Mouse (Mus musculus) hematopoietic stem cell, adult 5-6 weeks (primary cell): ENCODE measurements around the gene Cep97. TPM values are rescaled to one million over a fixed set of nuclear protein-coding genes. Genes with fewer than 3 reads are reported as not detected.
"Not testable (repeated sequence)": the region's sequence is repeated elsewhere in the genome, so short reads cannot be mapped to it uniquely, and the experiment has no call there.

ENCODE experiments used
- ATAC-seq, 2 experiments: fragments of 125-278 bp in 1 of 2; replicated peaks in 1 of 2; 2 replicates each; pipeline ENCODE4 v1.8.0; 2016 to 2017; ENCODE audit warnings: inconsistent platforms in 2 of 2, mild to moderate bottlenecking in 2 of 2, moderate number of reproducible peaks in 2 of 2, low read depth in 1 of 2, moderate TSS enrichment in 1 of 2; ENCODE audit not compliant: low FRiP score in 2 of 2, poor library complexity in 2 of 2, severe bottlenecking in 2 of 2, insufficient read depth in 1 of 2, low TSS enrichment in 1 of 2
- total RNA-seq: library from RNA; stranded (forward); fragments of 172-1452, 232-1000 nt; gene quantifications from 2 replicates; pipeline ENCODE4 v1.2.3, GENCODE M21; 2017

Cep97 gene
- total RNA-seq, 1 experiment from 2014 or later = 37.8 TPM

- ATAC-seq = peak; percentile 80 to 86
Measured at GRCm38 (mm10) chr16:55950946-55951678, 16.5 kb upstream of the Cep97 start.

GRCm38 (mm10) chr16:55950462-55950861, 15.8 kb upstream of the Cep97 start:
- no peak for ATAC-seq

- ATAC-seq = peak; percentile 90 to 94
Measured at GRCm38 (mm10) chr16:55948963-55949362, 14.3 kb upstream of the Cep97 start.

DNA sequence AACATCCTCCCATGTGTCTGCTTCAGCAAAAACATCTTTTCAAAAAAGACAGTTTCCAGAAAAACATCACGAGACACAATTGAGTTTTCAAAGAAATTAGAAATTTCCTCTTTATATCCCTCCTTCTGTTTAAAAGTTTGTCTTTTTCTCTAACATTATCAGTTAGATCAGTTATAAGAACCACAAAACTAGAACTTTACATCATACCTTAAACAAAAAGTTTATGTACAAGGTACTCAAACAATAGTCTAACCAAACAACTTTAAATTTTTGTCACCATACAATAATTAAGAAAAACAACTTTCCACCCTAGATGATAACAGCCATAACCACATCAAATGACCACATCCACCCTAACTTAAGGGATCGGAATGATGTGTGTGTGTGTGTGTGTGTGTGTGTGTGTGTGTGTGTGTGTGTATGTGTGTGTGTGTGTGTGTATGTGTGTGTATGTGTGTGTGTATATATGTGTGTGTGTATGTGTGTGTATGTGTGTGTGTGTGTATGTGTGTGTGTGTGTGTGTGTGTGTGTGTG, 13.3 kb upstream of the Cep97 start:
- ATAC-seq = not testable (repeated sequence)

GRCm38 (mm10) chr16:55947266-55947665, 12.6 kb upstream of the Cep97 start:
- no peak for ATAC-seq

- ATAC-seq = no peak
Measured at GRCm38 (mm10) chr16:55940781-55941180, 6.1 kb upstream of the Cep97 start.

DNA sequence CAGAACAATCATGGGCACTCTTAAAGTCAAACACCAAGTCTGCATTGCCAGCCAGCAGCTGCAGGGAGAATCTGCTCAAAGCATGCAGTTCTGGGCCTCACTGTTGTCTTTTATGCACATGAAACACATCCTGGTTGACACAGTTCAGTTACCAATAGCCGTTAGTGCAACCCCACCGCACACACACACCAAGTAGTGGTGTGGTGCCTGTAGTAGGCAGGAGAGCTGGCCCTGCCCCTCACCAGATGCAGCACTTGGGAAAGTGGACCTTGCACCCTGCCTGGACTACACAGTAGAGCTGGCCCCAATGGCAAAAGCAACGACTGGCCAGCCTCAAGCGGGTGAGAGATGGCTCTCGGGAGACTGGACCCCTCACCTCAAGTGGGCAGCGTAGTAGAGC, 5.0 kb upstream of the Cep97 start:
- ATAC-seq = no peak

- ATAC-seq = no peak
Measured at GRCm38 (mm10) chr16:55938761-55939160, 4.1 kb upstream of the Cep97 start.

GRCm38 (mm10) chr16:55933681-55934343, 843 bp downstream of the Cep97 start:
- ATAC-seq = peak; percentile 46

DNA sequence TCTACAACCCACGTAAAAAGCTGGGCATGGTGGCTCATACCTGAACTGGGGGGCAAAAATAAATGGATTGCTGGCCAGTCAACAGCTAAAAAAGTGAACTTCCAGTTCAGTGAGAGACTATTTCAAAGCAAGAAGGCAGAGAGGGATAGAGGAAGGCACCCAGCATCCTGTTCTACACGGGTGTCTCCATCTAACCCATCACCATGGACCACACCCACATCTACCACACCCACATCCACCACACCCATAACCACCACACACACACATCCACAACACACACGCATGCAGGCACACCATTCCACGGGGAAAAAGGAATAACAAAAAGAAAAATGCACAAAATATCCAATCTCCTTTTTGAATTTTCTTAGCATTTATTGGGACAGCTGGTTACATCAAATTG, 10.6 kb downstream of the Cep97 start:
- ATAC-seq = no peak

GRCm38 (mm10) chr16:55922079-55922478, 12.6 kb downstream of the Cep97 start:
- ATAC-seq = no peak

DNA sequence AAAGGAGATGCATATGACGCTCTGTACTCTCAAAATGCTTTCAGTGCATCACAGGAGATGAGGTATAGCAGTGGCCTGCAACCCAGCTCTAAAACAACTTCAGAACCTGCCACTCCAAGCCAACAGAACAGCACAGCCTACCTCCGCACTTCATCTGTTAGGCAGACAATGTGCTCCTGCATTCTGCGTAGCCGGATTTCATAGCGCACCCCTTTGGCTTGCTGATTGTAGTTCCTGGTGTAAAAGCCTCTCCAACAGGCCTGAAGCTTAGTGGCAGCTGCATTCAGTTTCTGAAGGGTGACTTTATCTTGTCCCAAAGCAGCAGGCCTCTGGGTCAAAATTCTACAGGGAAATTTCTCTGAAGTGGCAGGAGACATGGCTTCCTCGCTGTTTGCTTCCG, 19.9 kb downstream of the Cep97 start:
- ATAC-seq = no peak

GRCm38 (mm10) chr16:55910208-55910793, 24.4 kb downstream of the Cep97 start:
- no peak for ATAC-seq

DNA sequence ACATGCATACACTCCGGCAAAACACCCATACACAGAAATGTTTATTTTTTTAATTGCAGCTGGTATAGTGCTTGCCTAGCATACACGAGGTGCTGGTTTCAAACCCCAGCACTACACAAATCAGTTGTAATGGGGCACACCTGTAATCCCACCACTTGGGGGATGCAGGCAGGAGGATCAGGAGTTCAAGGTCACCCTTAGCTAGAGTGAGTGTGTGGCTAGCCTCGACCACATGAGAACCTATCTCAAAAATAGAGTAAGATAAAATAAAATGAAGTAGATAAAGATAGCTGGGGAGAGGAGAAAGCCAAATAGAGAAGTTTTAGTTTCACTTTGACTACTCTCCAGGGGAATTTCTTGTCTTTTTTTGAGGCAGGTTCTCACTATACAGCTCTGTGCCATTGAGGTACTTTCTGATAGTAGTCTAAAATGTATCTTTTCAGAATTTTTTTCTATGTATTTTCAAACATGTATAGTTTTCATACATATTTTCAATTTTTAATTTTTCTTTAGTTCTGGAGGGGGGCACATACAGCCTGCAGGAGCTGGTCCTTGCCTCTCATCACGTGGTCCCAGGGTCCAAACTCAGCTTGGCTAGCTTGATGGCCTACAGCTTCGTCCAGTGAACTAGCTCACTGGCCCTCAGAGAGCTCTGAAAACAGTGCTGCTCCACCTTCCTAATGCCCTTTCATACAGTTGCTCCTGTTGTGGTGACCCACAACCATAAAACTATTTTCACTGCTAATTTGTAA, 27.6 kb downstream of the Cep97 start:
- peak in 1 of 2 experiments; percentile 17; a peak in 1 of 4 replicates for ATAC-seq

- ATAC-seq = no peak
Measured at GRCm38 (mm10) chr16:55905370-55905769, 29.3 kb downstream of the Cep97 start.

GRCm38 (mm10) chr16:55901839-55902756, 32.6 kb downstream of the Cep97 start:
- ATAC-seq = no peak
